Mouse (Mus musculus) ZHBTc4 (cell line): Measurements from ENCODE around the gene Olfr988.
"Not testable (repeated sequence)": the region's sequence is repeated elsewhere in the genome, so short reads cannot be mapped to it uniquely, and the experiment has no call there.

ENCODE experiments used
- DNase-seq: peaks from one replicate; pipeline ENCODE4 v3.0.0-alpha.2; 2011; ENCODE audit warnings: low read depth, low spot score

Gene Olfr988

DNA sequence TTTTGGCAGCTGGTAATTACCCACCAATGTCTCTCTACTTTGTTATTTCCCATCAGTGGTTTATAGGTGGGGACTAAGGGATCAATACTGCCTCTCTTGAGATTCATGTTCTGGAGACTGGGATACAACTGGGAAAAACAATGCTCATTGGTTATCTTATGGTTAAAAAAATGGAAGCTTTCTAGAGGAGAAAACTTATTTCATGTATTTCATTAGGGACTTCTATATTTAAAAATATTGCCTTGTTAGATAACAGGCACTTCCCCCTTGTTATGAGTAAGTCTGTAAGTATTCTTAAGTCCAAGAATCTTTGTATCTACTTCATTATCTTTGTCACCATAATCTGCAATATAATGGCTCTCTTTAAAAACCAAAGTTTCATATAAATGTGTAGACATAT is at the start of gene Olfr988:
TSS of gene Olfr988 (minus strand) at position 101 of the 400 bp plus-strand sequence.
- not testable (repeated sequence) for DNase-seq

DNA sequence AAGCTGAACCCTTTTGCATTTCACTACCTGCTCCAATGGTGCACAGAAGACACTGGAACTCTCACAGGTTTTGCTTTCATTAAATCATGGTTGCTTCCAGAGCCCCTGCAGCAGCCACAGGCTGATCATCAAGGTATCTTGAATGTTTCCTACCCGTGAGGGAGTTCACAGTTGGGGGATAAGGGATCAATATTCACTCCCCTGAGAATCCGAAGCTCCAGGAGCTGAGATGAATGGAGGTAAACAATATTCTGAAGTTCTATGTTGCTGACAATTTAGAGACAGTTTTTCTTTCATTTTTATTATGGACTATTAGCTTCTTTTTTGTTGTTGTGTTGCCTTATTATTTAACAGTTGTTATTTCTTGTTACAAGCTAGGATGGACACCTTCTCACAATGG is 46.3 kb upstream of the Olfr988 start, which contains the start of gene Olfr992:
TSS of gene Olfr992 (minus strand) at position 101 of the 400 bp plus-strand sequence.
- no peak for DNase-seq

DNA sequence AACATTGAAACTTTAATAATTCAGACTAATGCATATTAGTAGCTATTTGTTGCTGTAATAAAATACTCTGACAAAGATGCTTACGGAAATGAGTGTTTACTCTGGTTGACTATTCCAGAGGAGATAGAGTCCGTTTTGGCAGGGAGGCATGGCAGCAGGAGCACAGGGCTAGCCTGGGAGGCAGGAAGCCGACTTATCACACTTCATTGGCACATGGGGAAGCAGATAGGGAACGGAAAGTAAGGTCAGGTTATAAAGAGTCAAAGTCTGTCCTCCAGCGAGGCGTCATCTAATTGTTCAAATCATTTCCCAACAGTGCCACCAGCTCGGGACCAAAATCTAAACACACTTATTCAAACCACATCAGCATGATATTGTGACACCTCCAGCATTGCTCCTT is 23.1 kb downstream of the Olfr988 start:
- no peak for DNase-seq

DNA sequence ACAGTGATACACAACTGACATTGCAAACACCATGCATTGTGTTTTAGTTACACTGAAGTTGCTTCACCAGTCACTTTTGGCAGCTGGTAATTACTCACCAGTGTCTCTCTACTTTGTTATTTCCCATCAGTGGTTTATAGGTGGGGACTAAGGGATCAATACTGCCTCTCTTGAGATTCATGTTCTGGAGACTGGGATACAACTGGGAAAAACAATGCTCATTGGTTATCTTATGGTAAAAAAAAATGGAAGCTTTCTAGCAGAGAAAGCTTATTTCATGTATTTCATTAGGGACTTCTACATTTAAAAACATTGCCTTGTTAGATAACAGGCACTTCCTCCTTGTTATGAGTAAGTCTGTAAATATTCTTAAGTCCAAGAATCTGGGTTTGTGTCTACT is 23.8 kb downstream of the Olfr988 start, which contains the start of gene Olfr987:
TSS of gene Olfr987 (minus strand) at position 101 of the 400 bp plus-strand sequence.
- DNase-seq, result not testable (repeated sequence)

DNA sequence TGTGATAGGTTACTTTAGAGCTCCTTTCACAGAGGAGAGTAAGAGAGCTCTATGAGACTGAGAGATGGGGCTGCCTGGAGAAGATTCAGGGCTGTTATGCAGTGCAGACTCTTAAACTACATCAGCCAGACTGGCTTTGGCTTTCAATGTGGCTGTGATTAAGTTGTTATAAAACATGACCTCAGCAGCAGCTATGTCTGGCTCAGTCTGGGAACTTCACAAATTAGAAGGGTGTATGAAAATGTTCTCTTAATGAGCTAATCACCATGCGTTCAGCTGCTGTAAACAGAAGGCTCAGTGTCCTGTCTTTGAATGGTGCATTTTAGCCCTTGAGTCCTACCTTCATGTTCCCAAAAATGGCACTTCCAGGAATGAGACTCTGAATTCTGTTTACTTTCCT is 43.9 kb downstream of the Olfr988 start:
- DNase-seq, result no peak
